8 mouse cellular contexts compared by ENCODE assay signal in genomic region chr9:99629281-99630011, GRCm38 (mm10). TPM values are rescaled to one million over a fixed set of nuclear protein-coding genes. Genes with fewer than 3 reads are reported as not detected.
DNase-seq lines count a peak whose midpoint lies in the region; ATAC-seq and TF ChIP-seq lines count a peak whose summit lies in the region.

Gene Dzip1l (plus strand): TSS chr9:99629496.

- no peak for TF ChIP-seq CTCF in C2C12 (IDR thresholded peaks at IDR 0.05; ENCODE audit: control insufficient read depth, insufficient read depth, insufficient read length)

- WGBS in forebrain, embryonic 11.5 days = under 1% methylated on average over 41 of the region's 44 CpGs
- under 1% methylated on average over 44 of the region's 44 CpGs for WGBS in heart, embryonic 13.5 days
- WGBS in liver, embryonic 12.5 days (ENCODE audit: insufficient replicate concordance) = 2% methylated on average over 44 of the region's 44 CpGs
- under 1% methylated on average over 44 of the region's 44 CpGs for WGBS in neural tube, embryonic 14.5 days

- no peaks in the 10 kb centered on the region for H3K27me3 ChIP-seq in C2C12 (ENCODE audit: control insufficient read depth, insufficient read depth, insufficient read length)
- no peaks in the 10 kb centered on the region for H3K27me3 ChIP-seq in forebrain, embryonic 11.5 days (ENCODE audit: control insufficient read depth, insufficient read depth, low read length)
- no peaks in the 10 kb centered on the region for H3K27me3 ChIP-seq in heart, embryonic 13.5 days (replicated peaks)
- peaks cover 16% of the 10 kb centered on the region; the same call in 1 of the 2 replicates for H3K27me3 ChIP-seq in liver, embryonic 12.5 days (replicated peaks)
- no peaks in the 10 kb centered on the region for H3K27me3 ChIP-seq in neural tube, embryonic 14.5 days (ENCODE audit: control insufficient read depth, insufficient read depth, low read length)

- H3K4me1 ChIP-seq in brown adipose tissue, adult 24 weeks (ENCODE audit: control insufficient read depth, insufficient read depth, insufficient read length, low read length) = no peaks in the 10 kb centered on the region; the same call in 1 of the 2 replicates
- peaks cover 19% of the 10 kb centered on the region for H3K4me1 ChIP-seq in forebrain, embryonic 11.5 days (replicated peaks; ENCODE audit: control insufficient read depth, insufficient read depth, low read length)
- peaks cover 34% of the 10 kb centered on the region for H3K4me1 ChIP-seq in heart, embryonic 13.5 days
- peaks cover 5% of the 10 kb centered on the region for H3K4me1 ChIP-seq in liver, embryonic 12.5 days
- H3K4me1 ChIP-seq in neural tube, embryonic 14.5 days (ENCODE audit: control insufficient read depth, insufficient read depth, low read length) = peaks cover 7% of the 10 kb centered on the region; the same call in 1 of the 2 replicates

- peak within 1 kb of the TSS; percentile 66 for H3K9ac ChIP-seq in forebrain, embryonic 11.5 days (ENCODE audit: low read length)
- H3K9ac ChIP-seq in heart, embryonic 13.5 days = peak within 1 kb of the TSS; percentile 88
- peak within 1 kb of the TSS; percentile 61 for H3K9ac ChIP-seq in liver, embryonic 12.5 days
- peak within 1 kb of the TSS; percentile 51 for H3K9ac ChIP-seq in neural tube, embryonic 14.5 days (replicated peaks; ENCODE audit: low read depth, low read length)

- peak within 1 kb of the TSS; percentile 66 for H3K27ac ChIP-seq in brown adipose tissue, adult 24 weeks (replicated peaks; ENCODE audit: low read depth, low read length)
- peak within 1 kb of the TSS; percentile 80; the same call in 1 of the 2 replicates for H3K27ac ChIP-seq in forebrain, embryonic 11.5 days (ENCODE audit: low read depth, low read length)
- peak within 1 kb of the TSS; percentile 94 for H3K27ac ChIP-seq in heart, embryonic 13.5 days (replicated peaks)
- H3K27ac ChIP-seq in liver, embryonic 12.5 days = 0 out of 2 replicates have a peak within 1 kb of the TSS, but pooled peaks have one; percentile 23
- H3K27ac ChIP-seq in neural tube, embryonic 14.5 days (ENCODE audit: low read depth, low read length) = peak within 1 kb of the TSS; percentile 52

- no peaks in the 10 kb centered on the region for H3K9me3 ChIP-seq in forebrain, embryonic 11.5 days (ENCODE audit: control insufficient read depth, low read length)
- H3K9me3 ChIP-seq in heart, embryonic 13.5 days = no peaks in the 10 kb centered on the region
- H3K9me3 ChIP-seq in liver, embryonic 12.5 days (replicated peaks) = no peaks in the 10 kb centered on the region
- no peaks in the 10 kb centered on the region for H3K9me3 ChIP-seq in neural tube, embryonic 14.5 days (ENCODE audit: control insufficient read depth, low read length)

- H3K4me2 ChIP-seq in forebrain, embryonic 11.5 days (ENCODE audit: low read depth, low read length, severe bottlenecking) = peak within 1 kb of the TSS; percentile 65
- H3K4me2 ChIP-seq in heart, embryonic 13.5 days = peak within 1 kb of the TSS; percentile 79
- peak within 1 kb of the TSS; percentile 79 for H3K4me2 ChIP-seq in liver, embryonic 12.5 days
- peak within 1 kb of the TSS; percentile 79 for H3K4me2 ChIP-seq in neural tube, embryonic 14.5 days (ENCODE audit: low read depth, low read length)

- peak within 1 kb of the TSS; percentile 73 for H3ac ChIP-seq in C2C12 (ENCODE audit: control insufficient read depth, insufficient read length, low read depth)

- peak within 1 kb of the TSS; percentile 59 for H3K4me3 ChIP-seq in C2C12 (ENCODE audit: insufficient read depth, poor library complexity, severe bottlenecking)
- H3K4me3 ChIP-seq in brown adipose tissue, adult 24 weeks (ENCODE audit: insufficient read depth, low read depth, low read length) = peak within 1 kb of the TSS; percentile 64
- peak within 1 kb of the TSS; percentile 46 for H3K4me3 ChIP-seq in forebrain, embryonic 11.5 days (ENCODE audit: low read depth, low read length)
- peak within 1 kb of the TSS; percentile 68 for H3K4me3 ChIP-seq in heart, embryonic 13.5 days
- peak within 1 kb of the TSS; percentile 54 for H3K4me3 ChIP-seq in liver, embryonic 12.5 days
- peak within 1 kb of the TSS; percentile 44 for H3K4me3 ChIP-seq in neural tube, embryonic 14.5 days (ENCODE audit: low read depth, low read length)

- DNase-seq in forebrain, embryonic 11.5 days (ENCODE audit: low spot score) = peak; percentile 89
- DNase-seq in kidney, postnatal 10 days = peak; percentile 94
- peak; percentile 75 for DNase-seq in urinary bladder, postnatal 25 days (ENCODE audit: low spot score)

- H3K79me3 ChIP-seq in C2C12 (ENCODE audit: low read depth) = peaks cover 39% of the 10 kb centered on the region

- peaks cover 5% of the 10 kb centered on the region for H3K36me3 ChIP-seq in C2C12 (ENCODE audit: control insufficient read depth, insufficient read depth)
- no peaks in the 10 kb centered on the region for H3K36me3 ChIP-seq in forebrain, embryonic 11.5 days (ENCODE audit: control insufficient read depth, insufficient read depth, low read length)
- peaks cover 25% of the 10 kb centered on the region for H3K36me3 ChIP-seq in heart, embryonic 13.5 days
- H3K36me3 ChIP-seq in liver, embryonic 12.5 days = no peaks in the 10 kb centered on the region
- H3K36me3 ChIP-seq in neural tube, embryonic 14.5 days (ENCODE audit: control insufficient read depth, insufficient read depth, low read length) = no peaks in the 10 kb centered on the region

- ATAC-seq in forebrain, embryonic 11.5 days (replicated peaks; ENCODE audit: low FRiP score) = peak; percentile 92
- ATAC-seq in heart, embryonic 13.5 days (ENCODE audit: extremely low read depth, insufficient number of reproducible peaks, low FRiP score, low TSS enrichment) = peak; percentile 83; the same call in 1 of the 2 replicates
- peak; percentile 69 for ATAC-seq in liver, embryonic 12.5 days
- peak; percentile 91 for ATAC-seq in neural tube, embryonic 14.5 days (ENCODE audit: low read depth)

- peaks cover 57% of the 10 kb centered on the region for H3K79me2 ChIP-seq in C2C12 (ENCODE audit: control insufficient read depth, insufficient read depth)

TF ChIP-seq in C2C12, 6 proteins besides CTCF, POLR2A, EP300 and RAD21:
- TF ChIP-seq MYOG (IDR thresholded peaks at IDR 0.05; ENCODE audit: control insufficient read depth, extremely low read depth, insufficient read length) (no peak), FOSL1 (IDR thresholded peaks at IDR 0.05; ENCODE audit: insufficient read depth, low read length, poor library complexity, severe bottlenecking) (no peak), USF1 (IDR thresholded peaks at IDR 0.05; ENCODE audit: low read depth) (no peak), MAX (IDR thresholded peaks at IDR 0.05) (no peak), MYOD1 (IDR thresholded peaks at IDR 0.05; ENCODE audit: control insufficient read depth, insufficient read length, low read depth) (no peak), CEBPB (IDR thresholded peaks at IDR 0.05; ENCODE audit: low read depth) (no peak)

RNA-seq across cellular contexts. Expression of gene Dzip1l, which starts in this region (rescaled TPM):
- 22.1 TPM for polyA plus RNA-seq in C2C12 (2012; fragmentation: generic; extraction: Trizol)
- polyA plus RNA-seq in brown adipose tissue, adult 24 weeks (2012; ENCODE audit: insufficient read depth, insufficient read length, missing spikeins) = 0.36 and 3.3 TPM in 2 replicates
- polyA plus RNA-seq in forebrain, embryonic 11.5 days (2014; fragmentation: Nextera tagmentation; extraction: Ambion mirVana) = 21.4 and 21.7 TPM in 2 replicates
- 16.8 and 19.5 TPM in 2 replicates for polyA plus RNA-seq in heart, embryonic 13.5 days (2015; fragmentation: Nextera tagmentation; extraction: Ambion mirVana)
- 2.9 and 3.1 TPM in 2 replicates for polyA plus RNA-seq in liver, embryonic 12.5 days (2016; fragmentation: Nextera tagmentation; extraction: Ambion mirVana)
- 8.2 and 9.0 TPM in 2 replicates for polyA plus RNA-seq in neural tube, embryonic 14.5 days (2014; fragmentation: Nextera tagmentation; extraction: Ambion mirVana)

Comparison
In these comparisons a context has a peak if more than half of its experiments do, and no peak if none do; other contexts are left out.
1. Peak in every context shown above with its lines: DNase-seq, ATAC-seq, H3K4me3 ChIP-seq and H3K27ac ChIP-seq.
2. H3K27ac ChIP-seq: peak in every context shown above with its lines; median percentile 94 in heart, embryonic 13.5 days; 80 in forebrain, embryonic 11.5 days; 66 in brown adipose tissue, adult 24 weeks; 52 in neural tube, embryonic 14.5 days; 23 in liver, embryonic 12.5 days.